Mouse (Mus musculus): Measurements from ENCODE around the gene Ascc2. TPM values are rescaled to one million over a fixed set of nuclear protein-coding genes. Genes with fewer than 3 reads are reported as not detected.
"Not testable (repeated sequence)": the region's sequence is repeated elsewhere in the genome, so short reads cannot be mapped to it uniquely, and the experiment has no call there.

The Ascc2 gene
- total RNA-seq, 2 experiments from 2014 or later = 19.2 to 19.5 TPM

DNA sequence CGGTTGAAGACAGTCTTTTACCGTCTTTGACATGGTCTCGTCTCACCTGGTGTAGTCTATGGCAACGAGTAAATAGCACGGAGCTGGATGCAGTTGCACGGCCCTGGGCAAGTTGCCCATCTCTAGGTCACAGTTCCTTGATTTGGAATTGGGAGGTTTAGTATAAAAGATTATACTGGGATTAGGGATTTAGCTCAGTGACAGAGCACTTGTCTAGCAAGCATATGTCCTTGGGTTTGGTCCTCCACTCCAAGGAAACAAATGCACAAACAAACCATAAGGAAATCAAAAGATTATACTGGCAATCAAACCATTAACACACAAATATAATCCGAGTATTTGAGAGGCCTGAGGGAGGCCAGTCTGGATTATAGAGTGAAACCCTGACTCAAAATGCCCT is 9.9 kb upstream of the Ascc2 start:
- DNase-seq (ENCODE audit: low spot score in 2 of 2) = no peak

DNA sequence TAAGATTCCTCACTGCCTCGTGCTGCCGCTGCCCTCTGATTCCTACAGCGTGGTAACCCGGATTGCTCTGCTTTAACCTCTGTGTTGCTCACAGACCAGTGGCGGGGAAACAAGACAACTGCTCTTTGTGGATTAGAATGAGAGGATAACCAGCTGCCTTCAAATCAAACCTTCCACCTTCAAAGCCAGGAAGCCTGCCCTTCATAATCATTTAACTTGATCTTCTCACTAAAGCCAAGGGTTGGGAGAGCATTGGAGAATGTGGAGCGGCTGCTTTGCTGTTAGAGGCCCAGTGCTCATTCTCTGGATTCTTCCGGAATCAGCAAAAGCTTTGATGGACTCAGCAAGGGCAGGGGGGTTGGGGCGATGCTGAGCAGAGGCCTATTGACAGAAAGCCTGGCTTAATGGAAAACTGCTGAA is 7.7 kb upstream of the Ascc2 start:
- DNase-seq (ENCODE audit: low spot score in 2 of 2) = no peak

DNA sequence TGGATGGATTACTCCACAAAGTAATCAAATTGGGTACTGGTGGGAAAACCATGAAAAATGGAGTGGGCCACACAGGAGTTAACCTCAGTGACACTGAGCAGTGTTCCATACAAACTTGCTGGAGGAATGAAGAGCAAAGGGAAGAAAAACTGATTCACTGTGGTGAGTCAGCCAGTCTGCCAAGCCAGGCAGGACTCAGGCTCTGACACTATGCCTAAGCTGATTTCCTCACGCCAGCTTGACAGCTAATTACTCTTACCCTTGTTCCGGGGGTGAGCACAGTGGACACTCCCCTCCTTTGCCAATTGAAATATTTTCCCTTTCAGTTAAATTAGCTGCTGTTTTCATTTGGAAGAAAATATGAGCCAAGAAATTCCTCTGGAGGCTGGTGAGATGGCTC is 4.1 kb upstream of the Ascc2 start:
- DNase-seq (ENCODE audit: low spot score in 2 of 2) = no peak

DNA sequence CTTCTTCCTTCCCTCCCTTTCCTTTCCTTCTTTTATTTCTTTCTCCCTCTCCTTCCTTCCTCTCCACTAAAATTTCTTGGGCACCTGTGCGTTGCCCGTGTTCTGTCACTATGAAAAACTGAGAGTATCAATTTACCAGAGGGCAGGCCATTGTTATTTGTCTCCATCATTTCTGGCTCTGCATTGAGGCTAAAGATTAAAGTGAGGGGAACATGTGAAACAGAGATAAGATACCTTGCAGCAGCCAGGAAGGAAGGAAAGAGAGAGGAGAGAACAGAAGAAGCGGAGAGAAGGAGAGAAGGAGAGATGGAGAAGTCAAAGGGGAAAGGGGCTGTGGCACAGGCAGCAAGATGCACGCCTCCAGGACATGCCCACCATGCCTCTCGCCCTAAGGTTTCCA is 3.2 kb upstream of the Ascc2 start:
- DNase-seq (ENCODE audit: low spot score in 2 of 2) = no peak

DNA sequence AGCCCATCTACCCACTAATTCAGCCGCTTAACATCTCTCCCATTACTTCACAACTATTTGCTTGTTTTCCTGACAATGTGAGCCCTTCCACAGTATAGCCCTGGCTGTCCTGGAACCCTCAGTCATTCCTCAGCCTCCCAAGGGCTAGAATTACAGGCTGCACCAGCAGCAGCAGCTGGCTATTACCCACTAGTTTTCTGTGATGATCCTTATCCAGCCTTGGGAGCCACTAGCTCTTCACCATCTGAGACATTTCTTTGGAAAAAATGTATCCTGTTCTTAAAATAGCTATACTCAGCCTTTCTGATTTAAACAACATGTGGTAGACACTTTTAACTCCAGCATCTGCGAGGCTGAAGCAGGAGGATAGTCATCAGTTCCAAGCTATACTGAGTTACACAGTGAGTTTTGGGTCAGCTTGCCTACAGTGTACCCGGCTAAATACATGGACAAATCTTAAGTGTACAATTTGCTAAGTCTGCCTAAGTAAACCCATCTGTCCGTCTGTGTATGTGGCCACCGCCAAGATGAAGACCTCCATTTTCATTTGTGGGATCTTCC is 685 bp upstream of the Ascc2 start:
- peak in 1 of 2 experiments; percentile 11 for DNase-seq (ENCODE audit: low spot score in 2 of 2)

DNA sequence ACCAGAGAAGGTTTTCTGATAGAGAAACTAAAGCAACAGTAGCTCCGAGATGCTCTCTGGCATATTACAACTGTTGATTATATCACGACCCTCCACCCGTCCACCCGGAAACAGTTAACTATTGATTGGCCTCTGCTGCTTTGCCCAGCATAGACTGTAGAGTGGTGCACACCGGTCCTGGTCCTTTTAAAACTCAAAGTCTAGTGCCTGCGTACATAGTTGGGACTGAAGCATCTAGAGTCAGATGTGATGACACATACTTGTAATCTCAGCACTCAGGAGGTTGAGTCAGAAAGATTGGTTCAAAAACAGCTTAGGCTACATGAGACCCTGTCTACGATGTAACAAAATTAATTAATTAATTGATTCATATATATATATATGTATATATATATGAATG is 714 bp downstream of the Ascc2 start:
- DNase-seq (ENCODE audit: low spot score in 2 of 2) = no peak

DNA sequence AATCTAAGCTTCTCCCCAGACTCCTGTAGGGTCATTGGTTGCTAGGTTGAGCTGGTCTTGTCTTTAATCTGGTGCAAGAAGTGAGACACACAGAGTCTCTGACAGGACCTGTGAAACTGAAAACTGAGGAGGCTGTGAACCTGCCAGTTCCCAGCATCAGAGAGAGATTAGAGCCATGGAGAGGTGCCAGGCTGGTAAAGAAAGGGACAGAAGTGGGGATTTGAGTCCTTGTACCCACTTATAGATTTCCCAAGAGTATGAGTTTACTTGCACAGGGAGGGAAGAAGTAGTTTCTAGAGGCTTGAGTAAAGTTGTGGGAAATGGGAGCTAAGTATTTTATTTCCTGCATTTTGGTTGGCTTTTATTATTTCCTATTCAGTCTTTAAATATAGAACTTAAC is 3.6 kb downstream of the Ascc2 start:
- DNase-seq (ENCODE audit: low spot score in 2 of 2) = no peak

DNA sequence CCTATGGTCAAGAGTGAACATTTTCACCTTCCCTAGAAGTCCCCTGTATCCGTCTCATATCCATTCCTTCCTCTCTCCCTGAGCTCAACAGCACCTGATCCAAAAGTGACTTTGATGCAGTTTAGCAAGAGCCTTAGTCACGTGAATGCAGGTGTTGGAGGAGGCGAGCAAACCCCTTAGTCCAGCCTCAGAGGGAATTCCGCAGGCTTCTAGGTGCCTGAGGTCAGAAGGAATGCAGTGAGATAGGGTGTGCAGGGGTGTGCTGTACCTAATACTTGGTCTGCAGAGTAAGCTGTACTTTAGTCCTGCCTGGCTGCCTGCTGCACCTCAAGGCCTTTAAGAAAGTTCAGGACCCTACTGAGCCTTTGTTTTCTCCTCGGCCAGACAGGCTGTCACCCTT is 6.2 kb downstream of the Ascc2 start:
- no peak for DNase-seq (ENCODE audit: low spot score in 2 of 2)

DNA sequence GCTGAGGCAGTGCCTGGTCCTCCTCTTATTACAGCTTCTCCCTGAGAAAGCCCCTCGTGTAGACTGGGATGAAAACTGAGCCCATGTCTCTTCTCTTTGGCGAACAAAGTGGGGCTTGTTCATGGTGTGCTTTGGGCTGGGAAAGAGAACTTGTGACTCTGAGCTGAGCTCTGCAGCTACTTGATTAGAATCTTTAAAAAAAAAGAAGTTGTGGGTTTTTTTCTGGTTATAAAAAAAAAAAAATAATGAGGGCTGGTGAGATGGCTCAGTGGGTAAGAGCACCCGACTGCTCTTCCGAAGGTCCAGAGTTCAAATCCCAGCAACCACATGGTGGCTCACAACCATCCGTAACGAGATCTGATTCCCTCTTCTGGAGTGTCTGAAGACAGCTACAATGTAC is 7.6 kb downstream of the Ascc2 start:
- DNase-seq (ENCODE audit: low spot score in 2 of 2) = not testable (repeated sequence)

DNA sequence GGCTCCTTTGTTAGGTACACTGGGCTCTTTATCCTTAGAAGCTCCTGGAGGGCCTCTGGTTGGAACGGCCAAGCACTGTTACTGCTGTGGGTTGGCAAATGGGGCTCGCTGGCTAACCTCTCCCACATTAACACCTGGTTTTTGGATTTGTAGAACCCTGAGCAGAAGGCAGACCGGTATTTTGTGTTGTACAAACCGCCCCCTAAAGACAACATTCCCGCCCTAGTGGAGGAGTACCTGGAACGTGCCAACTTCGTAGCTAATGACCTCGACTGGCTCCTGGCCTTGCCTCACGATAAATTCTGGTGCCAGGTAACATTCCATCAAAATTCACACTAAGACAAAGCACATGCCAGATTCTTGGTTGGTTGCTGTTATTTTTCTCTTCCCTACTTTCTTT is 8.9 kb downstream of the Ascc2 start:
- no peak for DNase-seq (ENCODE audit: low spot score in 2 of 2)

DNA sequence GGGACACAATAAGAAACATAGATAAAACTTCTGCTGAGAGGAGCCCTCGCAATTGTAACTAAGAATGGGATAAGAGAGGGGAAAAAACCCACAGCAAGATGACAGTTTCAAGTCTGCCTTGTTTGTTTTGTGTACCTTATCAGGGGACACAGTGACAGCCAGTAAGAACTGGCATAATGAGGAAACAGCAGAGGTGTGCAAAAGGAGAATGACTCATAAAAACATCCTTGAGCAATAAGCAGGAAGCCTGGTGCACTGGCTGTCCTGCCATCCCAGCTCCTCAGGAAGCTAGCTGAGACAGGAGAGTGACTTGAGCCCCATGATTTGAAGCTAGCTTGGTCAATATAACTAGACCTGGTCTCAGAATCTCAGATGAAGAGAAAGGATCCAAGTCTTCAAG is 22.3 kb downstream of the Ascc2 start:
- DNase-seq (ENCODE audit: low spot score in 2 of 2) = no peak

DNA sequence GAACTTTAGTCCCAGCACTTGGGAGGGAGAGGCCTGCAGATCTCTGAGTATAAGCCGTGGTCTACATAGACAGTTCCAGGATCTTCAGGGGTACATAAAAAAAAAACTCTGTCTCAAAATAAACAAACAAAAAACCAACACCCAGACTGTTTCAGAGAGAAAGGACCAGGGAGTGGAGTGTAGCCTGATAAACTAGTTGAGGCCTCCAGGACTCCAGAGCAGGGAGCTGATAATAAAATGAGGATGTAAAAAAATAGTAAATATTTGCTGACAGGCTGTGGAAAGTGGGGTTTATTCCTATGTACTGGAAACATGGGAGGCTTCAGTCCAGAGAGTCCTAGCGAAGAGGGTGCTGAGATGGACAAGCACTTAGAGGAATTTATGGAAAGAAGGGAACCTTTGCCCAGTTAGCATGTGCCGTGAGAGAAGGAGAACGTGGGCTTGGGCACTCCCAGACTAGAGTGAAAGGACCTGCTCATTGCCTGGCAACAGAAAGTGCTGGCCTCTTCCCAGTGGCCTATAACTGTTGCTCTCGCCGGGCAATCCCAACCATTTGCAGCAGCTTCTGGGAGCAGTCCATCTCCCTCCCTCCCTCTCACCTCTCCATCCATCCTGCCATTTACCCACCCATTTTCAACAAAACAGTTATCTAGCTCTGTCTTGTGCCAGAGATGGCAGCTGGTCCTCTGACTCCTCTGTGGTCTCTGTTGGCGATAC is 22.9 kb downstream of the Ascc2 start:
- no peak for DNase-seq (ENCODE audit: low spot score in 2 of 2)

DNA sequence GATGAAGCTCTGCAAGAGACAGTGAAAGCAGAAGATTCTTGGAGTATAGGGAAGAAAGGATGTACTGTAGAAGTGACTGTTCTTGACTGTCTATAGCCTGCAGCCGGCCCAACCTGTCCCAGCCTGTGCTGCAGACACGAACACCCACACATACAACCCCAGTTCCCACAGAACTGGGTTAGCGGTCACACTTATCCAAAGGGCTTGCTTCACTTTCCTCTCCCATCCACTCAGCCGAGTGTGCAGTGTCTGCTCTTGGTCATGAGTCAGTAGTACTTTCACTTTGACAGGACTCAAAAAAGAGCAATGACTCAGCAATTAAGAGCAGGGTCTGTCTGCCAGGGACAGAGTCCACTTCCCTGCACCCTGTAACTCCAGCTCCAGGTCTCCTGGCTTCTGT is 23.8 kb downstream of the Ascc2 start:
- DNase-seq (ENCODE audit: low spot score in 2 of 2) = peak in 1 of 2 experiments; percentile 37

DNA sequence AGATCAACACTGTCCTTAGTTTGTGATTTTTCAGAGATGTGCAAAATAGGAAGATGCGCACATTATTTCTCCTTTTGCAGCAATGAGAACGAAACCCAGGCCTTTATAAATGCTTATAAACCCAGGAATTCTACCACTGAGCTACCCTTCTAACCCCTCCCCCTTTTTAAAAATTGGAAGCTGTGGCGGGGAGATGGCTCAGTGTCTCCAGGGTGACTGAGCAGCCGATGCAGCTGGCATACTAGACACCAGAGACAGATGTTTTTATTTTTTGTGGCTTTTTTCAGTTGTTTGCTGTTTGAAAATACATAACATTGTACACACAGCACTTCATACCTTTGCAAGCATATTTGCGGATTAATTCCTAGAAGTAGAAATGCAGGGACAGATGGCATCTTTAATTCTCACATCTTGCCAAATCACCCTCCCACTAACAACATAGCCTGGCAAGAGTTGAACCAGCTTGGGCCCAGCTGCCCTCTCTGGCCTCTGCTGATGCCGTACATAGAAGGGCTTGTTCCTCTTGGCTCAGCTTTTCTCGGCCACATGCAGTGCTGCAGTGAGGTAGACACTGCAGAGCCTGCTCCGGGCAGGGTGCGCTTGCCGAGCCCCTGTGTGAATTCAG is 24.4 kb downstream of the Ascc2 start:
- no peak for DNase-seq (ENCODE audit: low spot score in 2 of 2)

DNA sequence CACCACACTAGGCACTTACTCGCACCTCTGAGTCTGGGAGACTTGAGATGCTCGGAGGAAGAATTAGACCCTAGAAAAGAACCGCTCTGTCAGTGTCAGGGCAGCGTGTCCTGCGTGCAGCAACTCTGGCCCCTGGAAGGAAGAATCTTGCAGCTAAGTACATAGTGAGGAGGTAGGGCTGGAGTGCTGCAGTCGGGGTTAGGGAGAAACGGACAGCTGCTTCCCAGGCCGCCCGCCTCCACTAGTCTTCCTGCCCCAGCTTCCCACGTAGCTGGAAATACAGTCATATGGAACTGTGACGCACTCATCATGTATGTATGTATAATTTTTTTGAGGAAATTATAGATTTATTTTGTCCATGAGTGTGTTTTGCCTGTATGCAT is 24.9 kb downstream of the Ascc2 start:
- DNase-seq (ENCODE audit: low spot score in 2 of 2) = no peak

DNA sequence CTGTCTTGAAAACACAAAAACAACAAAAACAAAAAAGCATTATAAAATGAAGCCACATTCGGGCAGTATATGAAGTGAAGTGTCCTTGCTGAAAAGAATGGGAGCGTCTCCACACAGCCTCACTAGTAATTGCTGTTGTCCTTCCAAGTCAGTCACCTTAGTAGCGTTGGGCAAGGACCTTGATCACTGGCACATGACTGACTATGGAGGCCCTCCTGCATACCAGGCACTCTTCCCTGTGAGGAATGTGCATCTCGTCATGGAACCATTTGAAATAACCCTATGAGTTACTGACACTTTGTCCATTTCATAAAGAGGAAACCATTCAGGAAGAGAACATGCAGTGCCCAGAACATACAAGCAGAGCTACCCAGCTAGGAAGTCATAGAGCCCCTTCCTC is 34.2 kb downstream of the Ascc2 start:
- no peak for DNase-seq (ENCODE audit: low spot score in 2 of 2)

DNA sequence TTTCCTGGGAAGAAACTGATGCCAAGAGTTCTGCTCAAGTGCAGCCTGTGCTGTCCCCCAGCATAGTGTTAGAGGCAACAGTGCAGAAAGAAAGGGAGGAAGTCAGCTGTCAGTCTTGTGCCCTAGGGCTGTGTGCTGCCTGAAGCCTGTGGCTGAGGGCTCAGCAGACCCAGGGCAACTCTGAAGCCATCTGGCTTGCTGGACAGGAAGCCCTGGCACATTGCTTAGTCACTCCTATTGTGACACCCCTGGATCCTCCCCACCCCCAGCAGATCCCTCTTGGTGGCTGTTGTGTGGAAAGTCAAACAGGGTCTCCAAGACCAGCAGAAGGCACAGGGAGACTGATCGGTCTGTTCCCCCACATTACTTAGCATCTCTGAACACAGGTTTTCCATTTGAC is 37.0 kb downstream of the Ascc2 start:
- DNase-seq (ENCODE audit: low spot score in 2 of 2) = no peak

DNA sequence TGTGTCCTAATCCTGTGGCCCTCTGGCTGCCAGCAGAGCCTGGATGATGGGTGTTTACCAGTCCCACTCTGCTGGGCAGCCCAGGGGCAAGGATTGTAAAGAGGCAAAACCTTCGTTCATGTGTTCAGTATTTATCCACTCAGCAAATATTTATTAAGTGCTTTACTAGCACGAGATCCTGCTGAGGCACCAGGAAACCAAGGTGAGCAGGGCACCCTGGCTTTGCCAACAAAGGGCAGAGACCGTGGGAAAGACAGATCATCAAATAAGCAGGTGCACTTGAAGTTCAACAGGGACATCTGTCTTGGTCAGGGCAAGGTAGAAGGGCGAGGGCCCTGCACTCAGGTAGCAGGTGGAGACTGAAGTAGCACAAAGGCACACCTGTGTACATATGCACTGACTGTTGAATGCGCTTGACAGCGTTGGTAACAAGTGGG is 37.6 kb downstream of the Ascc2 start:
- no peak for DNase-seq (ENCODE audit: low spot score in 2 of 2)

DNA sequence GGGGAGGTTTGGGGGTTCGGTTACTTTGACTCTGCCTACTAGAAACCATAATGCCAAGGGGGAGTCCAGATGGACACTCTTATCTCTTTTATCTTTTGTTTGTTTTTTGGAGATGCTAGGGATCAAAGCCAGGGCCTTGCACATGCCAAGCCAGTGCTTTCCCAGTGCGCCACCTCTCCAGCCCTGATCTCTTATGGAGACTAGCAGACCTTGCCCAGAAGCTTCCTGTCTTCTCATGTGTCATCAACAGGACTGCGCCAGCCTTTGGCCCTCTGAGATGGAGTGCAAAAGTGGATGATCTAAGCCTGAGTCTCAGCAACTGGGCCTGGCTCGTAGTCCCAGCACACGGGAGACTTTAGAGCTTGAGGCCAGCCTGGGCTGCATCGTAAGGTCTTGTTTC is 38.1 kb downstream of the Ascc2 start:
- DNase-seq (ENCODE audit: low spot score in 2 of 2) = no peak

DNA sequence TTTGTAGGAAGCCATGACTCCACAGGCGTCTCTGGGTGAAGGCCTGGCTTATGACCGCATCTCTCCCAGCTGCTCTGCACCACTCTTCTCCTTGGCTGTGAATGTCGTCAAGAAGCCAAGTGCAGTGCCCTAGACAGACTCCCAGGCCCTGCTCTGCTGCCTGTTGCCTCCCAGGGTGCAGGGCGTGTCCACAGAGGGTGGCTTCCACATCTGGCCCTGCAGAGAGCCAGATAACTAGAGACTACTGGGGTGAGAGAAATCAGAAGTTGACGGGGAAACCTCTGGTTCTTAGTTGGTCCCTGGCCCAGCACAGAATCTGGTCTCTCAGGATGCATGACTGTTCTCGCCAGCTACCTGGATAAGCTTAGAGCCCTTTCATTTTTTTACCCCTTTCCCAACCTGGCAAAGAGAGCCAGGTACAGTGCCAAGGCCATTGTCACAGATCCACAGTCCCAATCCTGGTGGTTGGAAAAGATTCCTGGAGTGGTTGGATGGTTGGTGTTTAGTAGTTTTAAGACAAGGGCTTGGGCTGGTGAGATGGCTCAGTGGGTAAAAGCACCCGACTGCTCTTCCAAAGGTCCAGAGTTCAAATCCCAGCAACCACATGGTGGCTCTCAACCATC is 39.8 kb downstream of the Ascc2 start:
- no peak for DNase-seq (ENCODE audit: low spot score in 2 of 2)

DNA sequence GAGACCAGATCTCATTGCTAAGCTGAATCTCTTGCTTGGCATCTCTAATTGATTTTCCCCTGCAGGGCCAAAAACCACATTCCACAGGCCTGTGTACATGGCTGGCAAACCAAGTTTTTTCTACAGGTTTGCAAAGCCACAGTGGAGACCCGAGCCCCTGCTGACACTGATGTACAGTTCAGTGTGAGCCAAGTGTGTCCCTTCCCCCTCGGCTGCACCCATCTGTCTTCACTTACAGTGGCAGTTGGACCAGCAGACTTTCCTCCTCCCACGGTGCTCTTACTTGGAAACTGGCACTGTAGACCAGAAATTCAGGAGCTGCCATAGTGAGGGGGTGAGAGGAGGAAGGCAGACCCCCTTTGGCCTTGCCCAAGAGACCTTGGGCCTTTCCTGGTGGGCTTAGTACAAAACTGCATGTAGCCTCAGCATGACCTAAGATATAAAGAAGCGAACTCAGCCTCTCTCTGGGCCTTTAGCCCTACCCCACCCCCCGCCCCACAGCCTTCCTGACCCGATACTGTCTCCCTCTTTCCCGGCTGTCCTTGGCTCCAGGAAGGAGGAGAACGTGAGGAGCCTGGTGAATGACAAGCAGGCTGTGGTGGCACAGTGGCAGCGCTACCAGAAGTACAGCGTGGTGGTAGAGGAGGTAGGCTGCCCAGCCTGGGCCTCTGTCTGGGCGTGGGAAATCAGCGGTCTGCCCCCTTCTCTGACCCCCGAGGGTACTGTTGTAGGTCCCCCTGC is 41.3 kb downstream of the Ascc2 start:
- DNase-seq (ENCODE audit: low spot score in 2 of 2) = peak; percentile 63 to 80

DNA sequence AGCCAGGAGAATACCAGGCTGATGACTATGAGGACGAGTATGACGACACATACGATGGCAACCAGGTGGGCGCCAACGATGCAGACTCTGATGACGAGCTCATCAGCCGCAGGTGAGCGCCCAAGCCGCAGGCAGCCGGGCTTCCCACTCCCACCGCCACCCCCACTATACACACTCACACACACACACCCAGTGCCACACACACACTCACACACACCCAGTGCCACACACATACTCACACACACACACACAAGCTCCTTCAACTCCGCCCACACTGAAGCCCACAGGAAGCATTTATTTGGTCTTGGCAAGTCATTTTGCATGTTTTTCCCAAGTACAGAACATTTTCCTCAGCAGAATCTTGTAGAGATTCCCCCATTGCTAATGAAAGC is 41.9 kb downstream of the Ascc2 start:
- peak; percentile 45 to 55 for DNase-seq (ENCODE audit: low spot score in 2 of 2)
